Mouse (Mus musculus) embryonic fibroblast, embryonic 13.5 days (primary cell): ENCODE results near the gene Tsen15. TPM values are rescaled to one million over a fixed set of nuclear protein-coding genes. Genes with fewer than 3 reads are reported as not detected.
"Not testable (repeated sequence)": the region's sequence is repeated elsewhere in the genome, so short reads cannot be mapped to it uniquely, and the experiment has no call there.

Experiments
- H3K27ac ChIP-seq: 2 replicates; pipeline ENCODE4 v1.5.1; 2012; ENCODE audit warnings: low read length, control low read depth, inconsistent platforms; ENCODE audit not compliant: insufficient read depth
- H3K4me1 ChIP-seq: 2 replicates; pipeline ENCODE4 v1.6.1; 2011; ENCODE audit warnings: low read length; ENCODE audit not compliant: control insufficient read depth, insufficient read depth
- H3K4me3 ChIP-seq: 2 replicates; pipeline ENCODE4 v1.5.1; 2011; ENCODE audit warnings: mild to moderate bottlenecking, control low read depth, low read length; ENCODE audit not compliant: insufficient read depth
- CTCF ChIP-seq: IDR thresholded peaks from 2 replicates; pipeline ENCODE4 v1.5.1; 2011; ENCODE audit warnings: mild to moderate bottlenecking, control low read depth, low read length, moderate library complexity, borderline replicate concordance; ENCODE audit not compliant: insufficient read depth
- POLR2A ChIP-seq: IDR thresholded peaks from 2 replicates; pipeline ENCODE4 v1.6.1; 2011; ENCODE audit warnings: low read depth, mild to moderate bottlenecking, control low read depth, low read length, moderate library complexity
- polyA plus RNA-seq: library from polyadenylated mRNA; stranded (reverse); fragments of >200 nt; gene quantifications from 2 replicates; pipeline ENCODE4 v1.2.4, GENCODE M21; 2011; ENCODE audit warnings: low read depth; ENCODE audit not compliant: missing spikeins, insufficient read length

The Tsen15 gene
- polyA plus RNA-seq, 1 experiment: 38.0 TPM

DNA sequence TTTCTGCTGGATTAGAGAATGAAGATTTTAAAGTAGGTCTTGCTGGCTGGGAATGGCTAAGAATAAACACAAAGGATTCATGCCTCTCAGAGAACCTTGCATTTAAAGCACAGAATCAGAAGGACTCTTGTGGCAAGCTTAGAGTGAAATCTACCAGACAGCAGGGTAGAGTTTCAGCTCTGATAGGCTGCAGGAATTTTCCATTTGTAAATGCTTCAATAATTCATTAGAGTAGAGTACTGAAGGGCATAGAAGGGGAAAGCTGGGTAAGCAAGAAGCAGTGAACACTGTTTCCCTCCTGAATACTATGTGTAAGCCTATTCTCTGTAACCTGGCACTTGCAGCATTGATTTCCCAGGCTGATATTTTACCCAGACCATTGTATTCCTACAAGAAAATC lies 2.8 kb upstream of the Tsen15 start:
- H3K4me1 ChIP-seq: no peaks in the 10 kb centered on the region
- no peak overlapping the region for H3K27ac ChIP-seq
- TF ChIP-seq POLR2A (no peak), CTCF (no peak)
- no peak overlapping the region for H3K4me3 ChIP-seq

- peak overlapping the region; percentile 99 for H3K4me3 ChIP-seq
- H3K4me1 ChIP-seq, H3K27ac ChIP-seq: not testable (repeated sequence)
These were observed 795 bp downstream of the Tsen15 start for GRCm38 (mm10) chr1:152385693-152386092.

- Histone ChIP-seq H3K4me3 (no peak overlapping the region), H3K27ac (no peak overlapping the region), H3K4me1 (no peaks in the 10 kb centered on the region)
- TF ChIP-seq POLR2A: no peak
- TF ChIP-seq CTCF: no peak
These were observed 1.9 kb downstream of the Tsen15 start for GRCm38 (mm10) chr1:152384589-152384988.

GRCm38 (mm10) chr1:152378311-152378710 lies 8.2 kb downstream of the Tsen15 start:
- no peak for TF ChIP-seq CTCF
- no peak for TF ChIP-seq POLR2A
- Histone ChIP-seq H3K4me3 (no peak overlapping the region), H3K27ac (no peak overlapping the region), H3K4me1 (no peaks in the 10 kb centered on the region)

- no peak overlapping the region for H3K27ac ChIP-seq
- H3K4me3 ChIP-seq: no peak overlapping the region
- TF ChIP-seq POLR2A (no peak), CTCF (peak; percentile 88)
- H3K4me1 ChIP-seq: peaks cover 8% of the 10 kb centered on the region; the same call in 1 of the 2 replicates
These were observed 17.3 kb downstream of the Tsen15 start for GRCm38 (mm10) chr1:152369139-152369538.

DNA sequence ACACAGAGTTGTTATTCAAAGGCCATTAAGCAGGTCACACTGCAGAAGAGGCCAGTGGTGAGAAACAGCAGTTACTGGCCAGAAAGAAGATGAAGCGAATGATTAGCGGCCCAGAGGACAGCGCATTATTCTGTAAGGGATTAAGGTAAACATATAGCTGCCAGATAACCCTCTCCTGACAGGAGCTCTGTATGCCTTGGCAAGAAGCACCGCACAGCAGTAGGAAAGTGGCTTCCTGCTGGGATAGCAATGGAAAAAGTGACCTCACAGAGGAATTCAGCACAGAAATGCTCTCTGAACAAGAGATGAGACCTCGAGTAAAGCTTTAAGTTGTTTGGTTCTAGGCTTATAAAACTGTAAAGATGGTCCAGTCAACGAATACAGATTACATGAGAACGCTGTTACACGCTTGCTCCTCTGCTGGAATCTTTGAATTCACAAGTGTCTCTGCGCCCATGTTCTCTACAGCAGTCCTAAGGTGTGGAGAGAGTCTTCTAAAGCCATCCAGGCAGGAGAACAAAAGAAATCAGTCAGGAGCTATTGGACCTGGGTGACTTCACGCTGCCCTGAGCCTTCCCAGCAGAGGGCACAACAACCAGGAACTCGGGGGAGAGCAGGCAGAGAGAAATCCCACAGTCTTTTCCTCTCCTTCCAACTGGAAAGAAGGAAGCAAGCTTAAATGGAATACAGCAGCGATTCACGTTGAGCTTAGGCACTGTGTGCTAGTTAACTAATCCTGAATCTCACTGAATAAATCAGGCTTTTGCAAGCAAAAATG lies 18.0 kb downstream of the Tsen15 start:
- Histone ChIP-seq H3K27ac (no peak overlapping the region), H3K4me3 (no peak overlapping the region)
- TF ChIP-seq POLR2A: no peak
- TF ChIP-seq CTCF: no peak

DNA sequence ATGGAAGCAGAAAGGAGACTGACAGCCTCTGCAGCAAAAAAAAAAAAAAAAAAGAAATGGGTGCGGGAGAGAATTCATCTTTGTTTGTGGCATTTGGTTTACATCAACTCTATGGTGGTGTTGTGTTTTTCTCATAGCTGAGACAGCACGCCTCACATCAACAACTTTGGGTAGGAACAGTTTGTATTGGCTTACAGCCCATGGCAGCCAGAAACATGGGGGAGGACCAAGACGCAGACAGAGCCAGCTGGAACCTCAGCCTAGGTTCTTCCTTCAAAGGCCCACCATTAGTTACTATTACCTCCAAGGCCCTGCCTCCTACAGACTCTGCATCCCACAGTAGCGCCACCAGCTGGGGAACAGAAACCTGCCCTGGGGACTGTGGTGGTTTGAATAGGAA lies 29.8 kb downstream of the Tsen15 start:
- Histone ChIP-seq H3K4me3 (no peak overlapping the region), H3K4me1 (no peaks in the 10 kb centered on the region), H3K27ac (no peak overlapping the region)
- TF ChIP-seq CTCF (no peak), POLR2A (no peak)

More for the DNA sequence above, 18.0 kb downstream of the Tsen15 start:
- H3K4me1 ChIP-seq: peaks cover 8% of the 10 kb centered on the region; the same call in 1 of the 2 replicates

DNA sequence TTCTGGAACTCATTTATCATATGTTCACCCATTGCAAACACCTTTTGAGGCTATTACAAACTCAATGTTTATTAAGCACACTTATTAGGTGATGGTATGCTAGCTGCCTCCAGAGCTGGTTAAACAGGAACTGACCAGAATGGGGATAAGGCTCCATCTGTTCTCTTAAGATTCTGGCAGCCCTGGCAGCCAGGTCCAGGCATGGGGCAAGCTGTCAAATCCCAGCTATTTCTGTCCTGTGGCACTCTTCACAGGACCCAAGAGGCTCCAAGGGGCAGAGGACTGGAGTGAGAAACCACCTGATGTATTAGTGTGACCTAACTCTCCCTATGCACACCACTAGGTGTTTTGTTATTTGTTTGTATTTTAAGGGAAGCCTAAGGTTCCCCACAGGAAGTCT lies 38.5 kb downstream of the Tsen15 start:
- no peak overlapping the region for H3K27ac ChIP-seq

GRCm38 (mm10) chr1:152324024-152324423 lies 62.5 kb downstream of the Tsen15 start:
- Histone ChIP-seq H3K4me1 (no peaks in the 10 kb centered on the region), H3K27ac (no peak overlapping the region), H3K4me3 (no peak overlapping the region)
- TF ChIP-seq POLR2A (no peak), CTCF (no peak)

More for the DNA sequence above, 38.5 kb downstream of the Tsen15 start:
- Histone ChIP-seq H3K4me3 (no peak overlapping the region), H3K4me1 (no peaks in the 10 kb centered on the region)
- TF ChIP-seq CTCF (no peak), POLR2A (no peak)

Other genes starting within 250 kb of the Tsen15 start
- not detected in 2 replicates for gene Colgalt2, start 13.1 kb upstream of the Tsen15 start, polyA plus RNA-seq